Mouse (Mus musculus): Measurements from ENCODE around the gene Selenof. TPM values are rescaled to one million over a fixed set of nuclear protein-coding genes. Genes with fewer than 3 reads are reported as not detected.

Gene Selenof
- total and polyA plus RNA-seq, 3 experiments, result 19.9 to 662 (median 314) TPM

- Histone ChIP-seq H3K27me3 (ENCODE audit: insufficient read depth, low read length) (no peaks in the 10 kb centered on the region), H3K9me3 (replicated peaks) (no peaks in the 10 kb centered on the region), H3K4me3 (ENCODE audit: low read depth, low read length) (no peak overlapping the region), H3K36me3 (replicated peaks) (peaks cover 26% of the 10 kb centered on the region), H3K4me1 (ENCODE audit: insufficient read depth, low read depth, low read length) (peaks cover 38% of the 10 kb centered on the region)
- DNase-seq (ENCODE audit: low spot score), result no peak
- no peak for TF ChIP-seq GATA1 (IDR thresholded peaks at IDR 0.05; ENCODE audit: borderline replicate concordance, low read length)
- TF ChIP-seq POLR2AphosphoS5 (IDR thresholded peaks at IDR 0.05; ENCODE audit: insufficient replicate concordance, low read depth, low read length), result no peak
- no peak for TF ChIP-seq GATA2 (IDR thresholded peaks at IDR 0.05; ENCODE audit: borderline replicate concordance, low read depth, low read length)
- no peak for TF ChIP-seq CTCF (IDR thresholded peaks at IDR 0.05; ENCODE audit: low read depth, low read length)
- TF ChIP-seq TAL1 (conservative IDR thresholded peaks at IDR 0.05; ENCODE audit: low read depth, low read length), result no peak
- no peak for ATAC-seq (ENCODE audit: extremely low read depth, insufficient number of reproducible peaks, low FRiP score, poor library complexity, severe bottlenecking)
Measured at GRCm38 (mm10) chr3:144550036-144550435, 20.1 kb upstream of the Selenof start.

- no peaks in the 10 kb centered on the region for H3K27me3 ChIP-seq (ENCODE audit: insufficient read depth, low read length)
- DNase-seq (ENCODE audit: low spot score) (no peak), ATAC-seq (ENCODE audit: extremely low read depth, insufficient number of reproducible peaks, low FRiP score, poor library complexity, severe bottlenecking) (no peak)
- no peaks in the 10 kb centered on the region for H3K9me3 ChIP-seq (replicated peaks)
- peaks cover 27% of the 10 kb centered on the region for H3K36me3 ChIP-seq (replicated peaks)
- H3K4me1 ChIP-seq (ENCODE audit: insufficient read depth, low read depth, low read length), result peaks cover 38% of the 10 kb centered on the region
- no peak overlapping the region for H3K4me3 ChIP-seq (ENCODE audit: low read depth, low read length)
- no peak for TF ChIP-seq TAL1 (conservative IDR thresholded peaks at IDR 0.05; ENCODE audit: low read depth, low read length)
Measured at GRCm38 (mm10) chr3:144550659-144551058, 19.4 kb upstream of the Selenof start.

DNA sequence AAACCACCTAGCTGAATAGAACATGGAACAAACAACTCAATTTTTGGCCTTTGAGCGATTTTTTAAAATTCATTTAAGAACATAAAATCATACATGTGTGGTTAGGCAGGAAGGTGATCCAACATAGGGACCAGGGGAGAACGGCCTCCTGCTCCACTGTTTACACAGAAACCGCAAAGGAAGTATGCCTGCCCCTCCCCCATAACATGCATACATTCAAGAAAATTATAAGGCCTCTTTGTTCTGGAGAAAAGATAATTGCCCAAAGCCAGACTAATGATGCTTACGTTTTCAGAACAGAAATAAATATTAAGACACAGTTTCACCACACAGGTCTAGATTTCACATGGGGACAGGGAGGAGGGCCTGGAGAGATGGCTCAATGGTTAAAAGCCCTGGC, 18.7 kb upstream of the Selenof start:
- peaks cover 27% of the 10 kb centered on the region for H3K36me3 ChIP-seq (replicated peaks)
- no peaks in the 10 kb centered on the region for H3K27me3 ChIP-seq (ENCODE audit: insufficient read depth, low read length)
- H3K4me1 ChIP-seq (ENCODE audit: insufficient read depth, low read depth, low read length), result peaks cover 37% of the 10 kb centered on the region
- no peak overlapping the region for H3K4me3 ChIP-seq (ENCODE audit: low read depth, low read length)
- ATAC-seq (ENCODE audit: extremely low read depth, insufficient number of reproducible peaks, low FRiP score, poor library complexity, severe bottlenecking), result peak; percentile 65
- no peak for TF ChIP-seq GATA2 (IDR thresholded peaks at IDR 0.05; ENCODE audit: borderline replicate concordance, low read depth, low read length)
- no peak for TF ChIP-seq TAL1 (conservative IDR thresholded peaks at IDR 0.05; ENCODE audit: low read depth, low read length)
- no peak for TF ChIP-seq CTCF (IDR thresholded peaks at IDR 0.05; ENCODE audit: low read depth, low read length)
- TF ChIP-seq POLR2AphosphoS5 (IDR thresholded peaks at IDR 0.05; ENCODE audit: insufficient replicate concordance, low read depth, low read length), result no peak
- TF ChIP-seq GATA1 (IDR thresholded peaks at IDR 0.05; ENCODE audit: borderline replicate concordance, low read length), result no peak
- no peak for DNase-seq (ENCODE audit: low spot score)
- no peaks in the 10 kb centered on the region for H3K9me3 ChIP-seq (replicated peaks)

- TF ChIP-seq GATA2 (IDR thresholded peaks at IDR 0.05; ENCODE audit: borderline replicate concordance, low read depth, low read length) (no peak), TAL1 (conservative IDR thresholded peaks at IDR 0.05; ENCODE audit: low read depth, low read length) (no peak), CTCF (IDR thresholded peaks at IDR 0.05; ENCODE audit: low read depth, low read length) (no peak), POLR2AphosphoS5 (IDR thresholded peaks at IDR 0.05; ENCODE audit: insufficient replicate concordance, low read depth, low read length) (no peak), GATA1 (IDR thresholded peaks at IDR 0.05; ENCODE audit: borderline replicate concordance, low read length) (no peak)
- no peaks in the 10 kb centered on the region for H3K9me3 ChIP-seq (replicated peaks)
- H3K4me1 ChIP-seq (ENCODE audit: insufficient read depth, low read depth, low read length), result peaks cover 40% of the 10 kb centered on the region
- no peak for ATAC-seq (ENCODE audit: extremely low read depth, insufficient number of reproducible peaks, low FRiP score, poor library complexity, severe bottlenecking)
- H3K4me3 ChIP-seq (ENCODE audit: low read depth, low read length), result no peak overlapping the region
- DNase-seq (ENCODE audit: low spot score), result no peak
- H3K27me3 ChIP-seq (ENCODE audit: insufficient read depth, low read length), result no peaks in the 10 kb centered on the region
- peaks cover 25% of the 10 kb centered on the region for H3K36me3 ChIP-seq (replicated peaks)
Measured at GRCm38 (mm10) chr3:144553942-144554341, 16.2 kb upstream of the Selenof start.

DNA sequence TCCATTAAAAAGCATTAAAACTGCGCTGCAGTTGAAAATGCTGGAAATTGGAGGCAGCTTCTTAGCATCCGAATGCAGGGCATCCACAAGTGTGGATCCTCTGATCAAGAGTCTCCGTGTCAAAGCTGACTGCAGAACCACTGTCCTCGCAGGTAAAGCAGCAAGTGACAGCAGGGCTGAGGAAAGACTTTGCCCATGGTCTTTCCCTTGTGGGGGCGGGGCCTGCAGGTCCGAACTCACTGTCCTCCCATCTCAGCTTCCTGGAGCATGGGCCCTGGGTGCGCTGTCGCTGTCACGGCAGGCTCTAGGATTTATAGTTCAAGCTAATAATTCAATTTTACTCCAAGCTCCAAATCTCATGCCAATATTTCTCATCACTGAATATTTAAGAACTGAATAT, 15.6 kb upstream of the Selenof start:
- DNase-seq (ENCODE audit: low spot score), result no peak
- no peaks in the 10 kb centered on the region for H3K27me3 ChIP-seq (ENCODE audit: insufficient read depth, low read length)
- no peak for ATAC-seq (ENCODE audit: extremely low read depth, insufficient number of reproducible peaks, low FRiP score, poor library complexity, severe bottlenecking)
- no peaks in the 10 kb centered on the region for H3K9me3 ChIP-seq (replicated peaks)
- TF ChIP-seq TAL1 (conservative IDR thresholded peaks at IDR 0.05; ENCODE audit: low read depth, low read length) (no peak), CTCF (IDR thresholded peaks at IDR 0.05; ENCODE audit: low read depth, low read length) (no peak), GATA2 (IDR thresholded peaks at IDR 0.05; ENCODE audit: borderline replicate concordance, low read depth, low read length) (no peak), GATA1 (IDR thresholded peaks at IDR 0.05; ENCODE audit: borderline replicate concordance, low read length) (no peak), POLR2AphosphoS5 (IDR thresholded peaks at IDR 0.05; ENCODE audit: insufficient replicate concordance, low read depth, low read length) (no peak)
- H3K4me1 ChIP-seq (ENCODE audit: insufficient read depth, low read depth, low read length), result peaks cover 44% of the 10 kb centered on the region
- H3K36me3 ChIP-seq (replicated peaks), result peaks cover 25% of the 10 kb centered on the region
- H3K4me3 ChIP-seq (ENCODE audit: low read depth, low read length), result no peak overlapping the region

DNA sequence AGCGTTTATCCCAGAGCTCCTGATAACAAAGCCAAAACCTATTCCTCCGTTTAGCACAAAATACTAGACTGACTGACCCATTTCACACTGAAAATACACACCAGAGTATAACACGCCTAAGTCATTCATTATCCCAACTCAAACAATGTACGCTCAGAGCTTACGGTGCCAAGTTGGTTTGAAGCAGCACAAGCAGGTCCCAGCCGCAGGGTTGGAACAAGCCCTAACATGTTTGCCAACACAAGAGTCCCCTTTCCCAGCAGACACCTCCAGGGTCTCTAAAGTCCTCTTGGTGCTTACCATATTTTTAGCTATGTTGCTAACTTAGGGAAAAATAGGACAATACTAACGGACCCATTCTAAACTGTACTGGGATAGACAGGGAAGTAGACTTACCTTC, 15.0 kb upstream of the Selenof start:
- Histone ChIP-seq H3K9me3 (replicated peaks) (no peaks in the 10 kb centered on the region), H3K27me3 (ENCODE audit: insufficient read depth, low read length) (no peaks in the 10 kb centered on the region), H3K4me1 (ENCODE audit: insufficient read depth, low read depth, low read length) (peaks cover 49% of the 10 kb centered on the region), H3K4me3 (ENCODE audit: low read depth, low read length) (no peak overlapping the region), H3K36me3 (replicated peaks) (peaks cover 22% of the 10 kb centered on the region)
- TF ChIP-seq POLR2AphosphoS5 (IDR thresholded peaks at IDR 0.05; ENCODE audit: insufficient replicate concordance, low read depth, low read length) (no peak), GATA1 (IDR thresholded peaks at IDR 0.05; ENCODE audit: borderline replicate concordance, low read length) (no peak), GATA2 (IDR thresholded peaks at IDR 0.05; ENCODE audit: borderline replicate concordance, low read depth, low read length) (no peak), TAL1 (conservative IDR thresholded peaks at IDR 0.05; ENCODE audit: low read depth, low read length) (no peak), CTCF (IDR thresholded peaks at IDR 0.05; ENCODE audit: low read depth, low read length) (no peak)
- no peak for DNase-seq (ENCODE audit: low spot score)
- no peak for ATAC-seq (ENCODE audit: extremely low read depth, insufficient number of reproducible peaks, low FRiP score, poor library complexity, severe bottlenecking)
